Mouse (Mus musculus) liver, embryonic 11.5 days (tissue): ENCODE results near the gene Tnrc6a. TPM values are rescaled to one million over a fixed set of nuclear protein-coding genes. Genes with fewer than 3 reads are reported as not detected.

ENCODE experiments used
- ATAC-seq: fragments of 200-750 bp; cut with Nextera tagmentation; replicated peaks from 2 replicates; pipeline ENCODE4 v1.8.0; 2017; ENCODE audit warnings: moderate number of reproducible peaks, mild to moderate bottlenecking, moderate TSS enrichment, moderate library complexity; ENCODE audit not compliant: low FRiP score
- DNase-seq: peaks from one replicate; pipeline ENCODE4 v3.0.0-alpha.2; 2017; ENCODE audit warnings: low spot score
- H3K27ac ChIP-seq: fragments of 300-500 bp; sonication (generic); 2 replicates; pipeline ENCODE4 v1.5.1; 2014; ENCODE audit warnings: mild to moderate bottlenecking, low read depth, low read length, control low read depth
- H3K27me3 ChIP-seq: fragments of 300-500 bp; sonication (generic); replicated peaks from 2 replicates; pipeline ENCODE4 v1.6.1; 2014; ENCODE audit warnings: low read length, mixed read lengths; ENCODE audit not compliant: control insufficient read depth, insufficient read depth
- H3K36me3 ChIP-seq: fragments of 300-500 bp; sonication (generic); 2 replicates; pipeline ENCODE4 v1.6.1; 2014; ENCODE audit warnings: mild to moderate bottlenecking, low read length, moderate library complexity, mixed read lengths; ENCODE audit not compliant: control insufficient read depth, insufficient read depth
- H3K4me1 ChIP-seq: fragments of 300-500 bp; sonication (generic); replicated peaks from 2 replicates; pipeline ENCODE4 v1.6.1; 2014; ENCODE audit warnings: low read length, mixed read lengths; ENCODE audit not compliant: control insufficient read depth, insufficient read depth
- H3K4me2 ChIP-seq: fragments of 300-500 bp; sonication (generic); 2 replicates; pipeline ENCODE4 v1.6.1; 2014; ENCODE audit warnings: mild to moderate bottlenecking, control low read depth, moderate library complexity
- H3K4me3 ChIP-seq: fragments of 300-500 bp; sonication (generic); 2 replicates; pipeline ENCODE4 v1.5.1; 2014; ENCODE audit warnings: low read depth, low read length, control low read depth
- H3K9ac ChIP-seq: fragments of 300-500 bp; sonication (generic); 2 replicates; pipeline ENCODE4 v1.6.1; 2014; ENCODE audit warnings: low read depth, low read length, control low read depth
- H3K9me3 ChIP-seq: fragments of 300-500 bp; sonication (generic); 2 replicates; pipeline ENCODE4 v1.6.1; 2016; ENCODE audit warnings: low read length, inconsistent platforms, mixed read lengths; ENCODE audit not compliant: control insufficient read depth
- WGBS: fragments of 180-500 bp; shearing (Covaris S2); extraction: QIAGEN DNeasy Blood & Tissue Kit; methylation state at CpG from one replicate; pipeline ENCODE4 v1.1.7; 2014; 5-methylcytosine and 5-hydroxymethylcytosine counted together
- polyA plus RNA-seq: library from polyadenylated mRNA; unstranded; fragments of >200 nt; fragmentation: Nextera tagmentation; extraction: Ambion mirVana; gene quantifications from 2 replicates; pipeline ENCODE4 v1.2.1, GENCODE M21; 2014

Gene Tnrc6a
- polyA plus RNA-seq, 1 experiment from 2014 or later: 36.4 TPM

GRCm38 (mm10) chr7:123244833-123245232, 121.1 kb downstream of the Tnrc6a start:
- no peak overlapping the region for H3K4me3 ChIP-seq
- H3K9me3 ChIP-seq: no peaks in the 10 kb centered on the region
- DNase-seq (no peak), ATAC-seq (peak; percentile 80)
- H3K27me3 ChIP-seq: no peaks in the 10 kb centered on the region
- no peak overlapping the region for H3K9ac ChIP-seq
- WGBS: 39% methylated on average over 1 of the region's 1 CpGs
- 0 out of 2 replicates have a peak, but pooled peaks cover 3% of the 10 kb centered on the region for H3K4me1 ChIP-seq
- no peak overlapping the region for H3K4me2 ChIP-seq
- no peak overlapping the region for H3K27ac ChIP-seq
- H3K36me3 ChIP-seq: no peaks in the 10 kb centered on the region

Other genes starting within 250 kb of the Tnrc6a start
- gene Rbbp6, start 158.2 kb upstream of the Tnrc6a start, polyA plus RNA-seq: 25.4 and 32.2 TPM in 2 replicates
- 0.35 and 1.9 TPM in 2 replicates for gene Slc5a11, start 90.9 kb downstream of the Tnrc6a start, polyA plus RNA-seq
- gene Lcmt1, start 245.9 kb downstream of the Tnrc6a start, polyA plus RNA-seq: 49.7 and 54.4 TPM in 2 replicates
- 29.8 and 31.3 TPM in 2 replicates for gene Arhgap17, start 246.0 kb downstream of the Tnrc6a start, polyA plus RNA-seq